Mouse (Mus musculus): ENCODE data around the gene Oprm1. TPM values are rescaled to one million over a fixed set of nuclear protein-coding genes. Genes with fewer than 3 reads are reported as not detected.

Oprm1 gene
- polyA plus RNA-seq, 1 experiment, result 0.09 TPM

DNA sequence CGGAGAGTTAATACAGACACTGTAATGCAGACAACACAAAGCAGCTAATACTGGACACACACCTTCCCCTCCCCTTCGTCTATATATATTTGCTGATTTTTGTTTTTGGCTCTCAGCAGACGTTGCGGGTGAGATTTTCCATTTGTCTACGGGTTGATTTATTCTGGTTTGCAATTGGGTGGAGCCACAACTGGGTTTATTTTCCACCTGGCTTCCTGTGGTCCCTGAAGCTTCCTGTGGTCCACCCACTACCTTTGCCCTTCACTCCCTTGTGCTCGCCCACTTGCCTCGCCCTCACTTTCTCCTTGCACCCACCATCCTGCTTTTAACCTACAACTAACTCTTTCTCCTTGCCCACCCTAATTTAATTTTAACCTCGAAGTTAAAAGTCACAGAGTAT lies 252.2 kb downstream of the Oprm1 start:
- Histone ChIP-seq H3K4me3 (ENCODE audit: control insufficient read depth, low read depth, low read length) (no peak overlapping the region), H3K27me3 (ENCODE audit: control insufficient read depth, insufficient read depth, low read length) (no peaks in the 10 kb centered on the region), H3K4me1 (ENCODE audit: control insufficient read depth, insufficient read depth, low read length) (no peaks in the 10 kb centered on the region), H3K36me3 (ENCODE audit: control insufficient read depth, insufficient read depth, low read length) (no peaks in the 10 kb centered on the region), H3K27ac (ENCODE audit: control insufficient read depth, insufficient read depth, low read depth, low read length) (no peak overlapping the region)
- TF ChIP-seq CTCF (IDR thresholded peaks at IDR 0.05; ENCODE audit: control insufficient read depth, insufficient read depth, insufficient replicate concordance, low read depth, low read length) (no peak), POLR2A (IDR thresholded peaks at IDR 0.05; ENCODE audit: control insufficient read depth, low read depth, low read length) (no peak)

- Histone ChIP-seq H3K36me3 (ENCODE audit: control insufficient read depth, insufficient read depth, low read length) (no peaks in the 10 kb centered on the region), H3K27me3 (ENCODE audit: control insufficient read depth, insufficient read depth, low read length) (no peaks in the 10 kb centered on the region), H3K4me3 (ENCODE audit: control insufficient read depth, low read depth, low read length) (no peak overlapping the region), H3K27ac (ENCODE audit: control insufficient read depth, insufficient read depth, low read depth, low read length) (no peak overlapping the region), H3K4me1 (ENCODE audit: control insufficient read depth, insufficient read depth, low read length) (no peaks in the 10 kb centered on the region)
- no peak for TF ChIP-seq CTCF (IDR thresholded peaks at IDR 0.05; ENCODE audit: control insufficient read depth, insufficient read depth, insufficient replicate concordance, low read depth, low read length)
- TF ChIP-seq POLR2A (IDR thresholded peaks at IDR 0.05; ENCODE audit: control insufficient read depth, low read depth, low read length), result no peak
These were observed 256.9 kb downstream of the Oprm1 start for GRCm38 (mm10) chr10:7015199-7015598.

DNA sequence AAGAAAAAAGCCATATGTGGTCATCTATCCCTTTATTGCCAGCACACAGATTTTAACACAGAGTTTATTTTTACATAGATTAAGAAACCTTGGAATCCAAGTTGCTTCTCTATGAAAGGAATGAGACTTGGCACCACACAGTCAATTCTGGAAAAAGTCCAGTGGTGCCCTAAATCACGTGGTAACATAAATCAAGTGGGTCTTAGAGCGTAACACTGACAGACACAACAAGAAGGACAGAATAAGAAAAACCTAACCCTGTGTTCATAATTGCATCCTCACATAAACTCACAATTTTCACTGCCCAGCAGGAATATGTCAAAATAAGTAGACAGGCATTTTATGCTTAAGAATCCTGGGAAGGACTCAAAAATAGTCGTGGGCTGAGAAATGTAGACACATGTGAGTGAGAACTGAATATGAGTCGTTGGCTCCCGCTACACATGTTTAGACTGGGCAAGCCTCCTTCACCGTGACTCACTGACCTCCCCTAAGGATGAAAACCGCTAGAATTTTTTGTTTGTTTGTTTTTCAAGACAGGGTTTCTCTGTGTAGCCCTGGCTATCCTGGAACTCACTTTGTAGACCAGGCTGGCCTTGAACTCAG lies 261.6 kb downstream of the Oprm1 start:
- Histone ChIP-seq H3K36me3 (ENCODE audit: control insufficient read depth, insufficient read depth, low read length) (no peaks in the 10 kb centered on the region), H3K27me3 (ENCODE audit: control insufficient read depth, insufficient read depth, low read length) (no peaks in the 10 kb centered on the region), H3K27ac (ENCODE audit: control insufficient read depth, insufficient read depth, low read depth, low read length) (no peak overlapping the region), H3K4me1 (ENCODE audit: control insufficient read depth, insufficient read depth, low read length) (no peaks in the 10 kb centered on the region), H3K4me3 (ENCODE audit: control insufficient read depth, low read depth, low read length) (no peak overlapping the region)
- no peak for TF ChIP-seq CTCF (IDR thresholded peaks at IDR 0.05; ENCODE audit: control insufficient read depth, insufficient read depth, insufficient replicate concordance, low read depth, low read length)
- no peak for TF ChIP-seq POLR2A (IDR thresholded peaks at IDR 0.05; ENCODE audit: control insufficient read depth, low read depth, low read length)

DNA sequence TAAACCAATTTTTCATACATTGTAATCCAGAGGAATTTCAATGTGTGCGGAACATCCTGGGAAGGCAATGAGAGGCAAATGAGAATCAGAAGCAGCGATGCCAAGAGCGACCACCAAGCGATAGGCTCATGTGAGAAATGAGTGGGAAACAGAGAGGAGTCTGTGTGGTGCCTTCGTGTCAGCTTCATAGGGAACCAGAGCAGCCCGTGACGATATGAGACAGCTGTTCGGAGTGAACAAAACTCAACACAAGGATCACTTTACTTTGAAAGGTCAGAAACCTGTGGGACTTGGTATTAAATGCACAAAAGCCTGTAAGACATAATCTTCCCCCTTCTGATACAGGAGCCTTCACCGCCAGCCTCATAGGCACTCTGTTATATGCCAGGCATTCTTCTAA lies 262.2 kb downstream of the Oprm1 start:
- no peak overlapping the region for H3K4me3 ChIP-seq (ENCODE audit: control insufficient read depth, low read depth, low read length)
- no peak for TF ChIP-seq POLR2A (IDR thresholded peaks at IDR 0.05; ENCODE audit: control insufficient read depth, low read depth, low read length)
- no peak for TF ChIP-seq CTCF (IDR thresholded peaks at IDR 0.05; ENCODE audit: control insufficient read depth, insufficient read depth, insufficient replicate concordance, low read depth, low read length)
- H3K4me1 ChIP-seq (ENCODE audit: control insufficient read depth, insufficient read depth, low read length), result no peaks in the 10 kb centered on the region
- no peaks in the 10 kb centered on the region for H3K36me3 ChIP-seq (ENCODE audit: control insufficient read depth, insufficient read depth, low read length)
- H3K27ac ChIP-seq (ENCODE audit: control insufficient read depth, insufficient read depth, low read depth, low read length), result no peak overlapping the region
- H3K27me3 ChIP-seq (ENCODE audit: control insufficient read depth, insufficient read depth, low read length), result no peaks in the 10 kb centered on the region

DNA sequence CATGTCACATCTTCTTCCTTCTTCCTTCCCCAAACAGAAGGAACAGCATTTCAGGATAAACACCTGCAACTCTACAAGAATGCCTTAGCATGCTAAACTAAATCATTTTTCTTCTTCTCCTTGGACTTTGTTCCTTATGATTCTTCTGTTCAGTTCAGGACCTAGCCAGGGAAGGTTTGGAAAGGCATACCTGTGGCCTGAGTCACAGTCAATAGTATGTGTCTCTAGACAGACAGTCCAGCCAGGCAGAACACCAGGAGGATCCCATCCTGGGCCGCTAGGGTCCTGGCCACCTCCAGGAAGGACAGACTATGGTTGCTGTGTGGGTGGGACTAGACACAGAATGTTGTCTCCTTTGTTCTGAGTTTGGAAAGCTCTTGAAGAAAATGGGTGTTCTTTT lies 266.7 kb downstream of the Oprm1 start:
- TF ChIP-seq POLR2A (IDR thresholded peaks at IDR 0.05; ENCODE audit: control insufficient read depth, low read depth, low read length), result no peak
- no peak for TF ChIP-seq CTCF (IDR thresholded peaks at IDR 0.05; ENCODE audit: control insufficient read depth, insufficient read depth, insufficient replicate concordance, low read depth, low read length)
- H3K4me1 ChIP-seq (ENCODE audit: control insufficient read depth, insufficient read depth, low read length), result no peaks in the 10 kb centered on the region
- no peaks in the 10 kb centered on the region for H3K36me3 ChIP-seq (ENCODE audit: control insufficient read depth, insufficient read depth, low read length)
- no peak overlapping the region for H3K4me3 ChIP-seq (ENCODE audit: control insufficient read depth, low read depth, low read length)
- no peak overlapping the region for H3K27ac ChIP-seq (ENCODE audit: control insufficient read depth, insufficient read depth, low read depth, low read length)
- H3K27me3 ChIP-seq (ENCODE audit: control insufficient read depth, insufficient read depth, low read length), result no peaks in the 10 kb centered on the region

DNA sequence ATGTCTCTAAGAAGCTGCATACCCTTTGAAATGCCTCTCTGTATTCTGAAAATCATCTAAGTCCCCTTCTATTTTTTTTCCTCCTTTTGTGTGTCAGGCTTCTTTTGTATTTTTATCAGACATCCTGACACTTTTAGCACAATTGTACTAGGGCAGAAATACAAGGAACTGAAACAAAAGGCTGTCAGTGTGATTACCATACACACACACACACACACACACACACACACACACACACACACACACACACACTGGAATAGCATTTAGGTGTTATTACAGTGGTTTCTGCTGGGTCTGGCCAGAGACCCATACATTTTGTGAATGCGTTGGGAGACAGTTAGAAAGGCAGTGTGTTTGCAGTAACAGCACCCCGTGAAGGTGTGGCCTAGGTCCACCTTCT lies 275.2 kb downstream of the Oprm1 start:
- H3K27me3 ChIP-seq (ENCODE audit: control insufficient read depth, insufficient read depth, low read length), result no peaks in the 10 kb centered on the region
- peaks cover 5% of the 10 kb centered on the region for H3K4me1 ChIP-seq (ENCODE audit: control insufficient read depth, insufficient read depth, low read length)
- TF ChIP-seq CTCF (IDR thresholded peaks at IDR 0.05; ENCODE audit: control insufficient read depth, insufficient read depth, insufficient replicate concordance, low read depth, low read length), result no peak
- no peak for TF ChIP-seq POLR2A (IDR thresholded peaks at IDR 0.05; ENCODE audit: control insufficient read depth, low read depth, low read length)

DNA sequence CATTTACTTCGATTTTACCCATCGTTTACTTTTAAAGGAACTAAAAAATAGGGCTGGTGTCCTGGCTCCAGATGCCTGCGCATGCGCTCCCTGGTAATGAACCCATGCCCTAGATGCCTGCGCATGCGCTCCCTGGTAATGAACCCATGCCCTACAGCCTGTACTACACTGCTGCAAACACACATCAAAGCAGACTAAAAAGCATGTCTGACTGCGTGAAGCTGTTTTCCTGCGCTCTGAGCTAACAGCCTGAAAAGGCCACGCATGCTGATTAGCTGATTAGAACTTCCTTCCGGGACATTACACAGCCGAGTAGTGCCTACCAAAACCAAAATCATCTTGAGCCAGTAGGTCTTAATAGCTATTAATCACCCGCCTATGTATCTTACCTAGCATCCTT lies 277.2 kb downstream of the Oprm1 start:
- H3K27ac ChIP-seq (ENCODE audit: control insufficient read depth, insufficient read depth, low read depth, low read length), result no peak overlapping the region
- H3K4me1 ChIP-seq (ENCODE audit: control insufficient read depth, insufficient read depth, low read length), result peaks cover 5% of the 10 kb centered on the region
- no peaks in the 10 kb centered on the region for H3K27me3 ChIP-seq (ENCODE audit: control insufficient read depth, insufficient read depth, low read length)
- H3K36me3 ChIP-seq (ENCODE audit: control insufficient read depth, insufficient read depth, low read length), result no peaks in the 10 kb centered on the region
- H3K4me3 ChIP-seq (ENCODE audit: control insufficient read depth, low read depth, low read length), result peak overlapping the region; percentile 42
- TF ChIP-seq CTCF (IDR thresholded peaks at IDR 0.05; ENCODE audit: control insufficient read depth, insufficient read depth, insufficient replicate concordance, low read depth, low read length) (no peak), POLR2A (IDR thresholded peaks at IDR 0.05; ENCODE audit: control insufficient read depth, low read depth, low read length) (no peak)

More for the DNA sequence above, 275.2 kb downstream of the Oprm1 start:
- H3K4me3 ChIP-seq (ENCODE audit: control insufficient read depth, low read depth, low read length), result no peak overlapping the region
- no peak overlapping the region for H3K27ac ChIP-seq (ENCODE audit: control insufficient read depth, insufficient read depth, low read depth, low read length)
- H3K36me3 ChIP-seq (ENCODE audit: control insufficient read depth, insufficient read depth, low read length), result no peaks in the 10 kb centered on the region

Measured in testis, adult 2 months (tissue).